ENCODE assay signal across 46 mouse cellular contexts in the genomic region with DNA sequence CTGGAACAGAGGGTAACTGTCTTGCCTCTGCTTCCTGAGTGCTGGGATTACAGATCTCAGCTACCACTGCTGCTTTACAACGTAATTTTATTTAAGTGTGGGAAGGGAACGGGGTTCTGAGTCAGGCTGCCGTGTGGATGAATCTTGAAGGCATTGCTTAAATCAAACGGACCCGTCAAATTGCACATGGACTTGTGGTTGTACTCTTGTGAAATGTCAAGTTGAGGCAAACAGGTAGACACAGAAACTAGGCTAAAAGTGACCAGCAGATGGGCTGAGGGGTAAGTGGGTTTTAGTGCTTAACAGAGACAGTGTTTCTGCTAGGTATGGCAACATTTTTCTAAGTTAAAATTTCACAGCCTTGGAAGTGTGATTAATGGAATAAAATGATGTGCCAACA. TPM values are rescaled to one million over a fixed set of nuclear protein-coding genes. Genes with fewer than 3 reads are reported as not detected.
"Had no signal": no experiment of that assay in that cellular context is flagged by ENCODE, and none has a peak within 500 bp of the region (broad histone marks: within the 10 kb centered on the region; RNA-seq: fewer than 3 reads in every experiment).

No protein-coding gene starts in this region.

- H3K27me3 ChIP-seq: hindbrain, embryonic 15.5 days had no signal

- H3K4me2 ChIP-seq: heart, embryonic 11.5 days; heart, embryonic 12.5 days; heart, embryonic 13.5 days; heart, embryonic 15.5 days; hindbrain, embryonic 12.5 days; hindbrain, embryonic 13.5 days; hindbrain, embryonic 14.5 days; hindbrain, embryonic 15.5 days; intestine, embryonic 15.5 days; kidney, embryonic 15.5 days had no signal

- H3K4me1 ChIP-seq: heart, embryonic 12.5 days; heart, embryonic 13.5 days; heart, embryonic 15.5 days; hindbrain, embryonic 15.5 days; intestine, embryonic 15.5 days; kidney, embryonic 15.5 days had no signal

- H3K9ac ChIP-seq: heart, embryonic 12.5 days; heart, embryonic 13.5 days; heart, embryonic 15.5 days; hindbrain, embryonic 12.5 days; hindbrain, embryonic 13.5 days; hindbrain, embryonic 14.5 days; hindbrain, embryonic 15.5 days; intestine, embryonic 15.5 days; kidney, embryonic 15.5 days had no signal

- H3K4me3 ChIP-seq: heart, embryonic 10.5 days; heart, embryonic 12.5 days; heart, embryonic 13.5 days; heart, embryonic 15.5 days; hindbrain, embryonic 10.5 days; hindbrain, embryonic 12.5 days; hindbrain, embryonic 13.5 days; hindbrain, embryonic 15.5 days; intestine, embryonic 15.5 days; kidney, embryonic 15.5 days; layer of hippocampus, adult 2 months had no signal

- ATAC-seq: hindbrain, embryonic 16.5 days; hindbrain, postnatal 0 days; inflammation-experienced regulatory T-cells, adult 6 months; intestine, embryonic 15.5 days; intestine, embryonic 16.5 days; intestine, postnatal 0 days had no signal

- H3K9me3 ChIP-seq: heart, embryonic 10.5 days; heart, embryonic 12.5 days; heart, embryonic 13.5 days; heart, embryonic 15.5 days; hindbrain, embryonic 10.5 days; hindbrain, embryonic 12.5 days; hindbrain, embryonic 13.5 days; hindbrain, embryonic 15.5 days; intestine, embryonic 15.5 days; kidney, embryonic 15.5 days had no signal

- H3K27ac ChIP-seq: heart, embryonic 10.5 days; heart, embryonic 13.5 days; heart, embryonic 15.5 days; hindbrain, embryonic 10.5 days; hindbrain, embryonic 12.5 days; hindbrain, embryonic 13.5 days; hindbrain, embryonic 14.5 days; hindbrain, embryonic 15.5 days; hindbrain, postnatal 0 days; intestine, embryonic 15.5 days; kidney, embryonic 15.5 days; kidney, postnatal 0 days; layer of hippocampus, adult 2 months had no signal

- H3K36me3 ChIP-seq: heart, embryonic 10.5 days; heart, embryonic 12.5 days; heart, embryonic 13.5 days; heart, embryonic 15.5 days; hindbrain, embryonic 10.5 days; hindbrain, embryonic 12.5 days; hindbrain, embryonic 13.5 days; hindbrain, embryonic 15.5 days; intestine, embryonic 15.5 days; kidney, embryonic 15.5 days had no signal

- DNase-seq: heart, postnatal 10 days; heart, postnatal 14 days; heart, postnatal 36 days; heart, postnatal 4 days; kidney, adult 11 months; kidney, adult 18-20 months; kidney, adult 2 months; kidney, adult 8-10 months; kidney, adult 9 months; kidney, postnatal 10 days; kidney, postnatal 14 days; kidney, postnatal 25 days; kidney, postnatal 36 days; kidney, postnatal 4 days; layer of hippocampus, adult 9-11 months; layer of hippocampus, postnatal 36 days had no signal

RNA-seq across cellular contexts. Expression of a gene that starts 7.0 kb away (rescaled TPM):
- polyA plus RNA-seq: heart, embryonic 12.5 days; heart, embryonic 13.5 days; hindbrain, embryonic 14.5 days had no signal

RNA-seq across cellular contexts. Expression of a gene that starts 16.2 kb away (rescaled TPM):
- total RNA-seq: heart, postnatal 10 days; heart, postnatal 14 days; heart, postnatal 25 days; heart, postnatal 36 days; heart, postnatal 4 days; hematopoietic stem cell, adult 5-6 weeks; hindbrain, postnatal 0 days; layer of hippocampus, adult 18-20 months; layer of hippocampus, adult 2 months; layer of hippocampus, adult 8-10 months; layer of hippocampus, postnatal 10 days; layer of hippocampus, postnatal 14 days; layer of hippocampus, postnatal 25 days; left cerebral cortex, adult 18-20 months had no signal
- polyA plus RNA-seq: heart, embryonic 10.5 days; heart, embryonic 11.5 days; heart, embryonic 12.5 days; heart, embryonic 14.5 days; heart, embryonic 15.5 days; heart, postnatal 0 days; hindbrain, embryonic 13.5 days; hindbrain, embryonic 15.5 days; hindbrain, embryonic 16.5 days; hindbrain, postnatal 0 days; inflammation-experienced regulatory T-cells, adult 6 months; intestine, embryonic 14.5 days had no signal

RNA-seq across cellular contexts. Expression of a gene that starts 20.3 kb away (rescaled TPM):
- total RNA-seq: hematopoietic stem cell, adult 5-6 weeks; layer of hippocampus, adult 18-20 months; layer of hippocampus, adult 2 months; layer of hippocampus, adult 8-10 months; layer of hippocampus, postnatal 10 days; layer of hippocampus, postnatal 14 days; layer of hippocampus, postnatal 25 days; layer of hippocampus, postnatal 36 days; left cerebral cortex, adult 18-20 months had no signal
- polyA plus RNA-seq: inflammation-experienced regulatory T-cells, adult 6 months had no signal

RNA-seq across cellular contexts. Expression of a gene that starts 23.8 kb away (rescaled TPM):
- total RNA-seq: hematopoietic stem cell, adult 5-6 weeks had no signal
